In genomic region chr7:43544225-43544977, GRCm38 (mm10) we compare ENCODE assay signal across 12 mouse cellular contexts. TPM values are rescaled to one million over a fixed set of nuclear protein-coding genes. Genes with fewer than 3 reads are reported as not detected.
DNase-seq lines count a peak whose midpoint lies in the region; ATAC-seq and TF ChIP-seq lines count a peak whose summit lies in the region.
"Had no signal": no experiment of that assay in that cellular context is flagged by ENCODE, and none has a peak within 500 bp of the region (broad histone marks: within the 10 kb centered on the region; RNA-seq: fewer than 3 reads in every experiment).

Gene Cd33 (minus strand): TSS chr7:43544428.

- no peaks in the 10 kb centered on the region for H3K4me1 ChIP-seq in lung, postnatal 0 days (ENCODE audit: insufficient read depth, low read depth, low read length)
- no peaks in the 10 kb centered on the region for H3K4me1 ChIP-seq in hindbrain, embryonic 11.5 days (replicated peaks; ENCODE audit: control insufficient read depth, insufficient read depth, low read length)
- H3K4me1 ChIP-seq: forebrain, embryonic 15.5 days had no signal

- H3K36me3 ChIP-seq in lung, postnatal 0 days (ENCODE audit: insufficient read depth, low read length), result no peaks in the 10 kb centered on the region
- no peaks in the 10 kb centered on the region for H3K36me3 ChIP-seq in hindbrain, embryonic 11.5 days (ENCODE audit: control insufficient read depth, insufficient read depth, low read length)
- H3K36me3 ChIP-seq: forebrain, embryonic 15.5 days had no signal

- H3K4me2 ChIP-seq in lung, postnatal 0 days (replicated peaks; ENCODE audit: low read depth, low read length), result no peak within 1 kb of the TSS
- H3K4me2 ChIP-seq in hindbrain, embryonic 11.5 days (replicated peaks; ENCODE audit: low read depth, low read length), result no peak within 1 kb of the TSS
- H3K4me2 ChIP-seq: forebrain, embryonic 15.5 days had no signal

- peak; percentile 42 for DNase-seq in layer of hippocampus, adult 11-12 months (ENCODE audit: low spot score)
- DNase-seq in layer of hippocampus, postnatal 10 days (ENCODE audit: low spot score in 2 of 2), result no peak
- peak; percentile 35 to 39 for DNase-seq in spleen, postnatal 36 days (ENCODE audit: low spot score in 2 of 2)
- no peak for DNase-seq in spleen, adult 18-20 months
- peak; percentile 49 for DNase-seq in lung, postnatal 0 days (ENCODE audit: low spot score)
- no peak for DNase-seq in cerebellum, postnatal 14 days
- no peak for DNase-seq in hindbrain, embryonic 11.5 days (ENCODE audit: low spot score)
- DNase-seq in cerebellum, postnatal 4 days (ENCODE audit: low spot score in 2 of 2), result no peak
- DNase-seq: cerebellum, postnatal 10 days; gastrocnemius, postnatal 25 days had no signal

- WGBS in lung, postnatal 0 days, result 69% methylated on average over 7 of the region's 7 CpGs
- 87% methylated on average over 7 of the region's 7 CpGs for WGBS in hindbrain, embryonic 11.5 days

- H3K4me3 ChIP-seq in lung, postnatal 0 days (ENCODE audit: low read depth, low read length), result no peak within 1 kb of the TSS
- H3K4me3 ChIP-seq in hindbrain, embryonic 11.5 days (ENCODE audit: low read depth, low read length), result no peak within 1 kb of the TSS
- H3K4me3 ChIP-seq: forebrain, embryonic 15.5 days had no signal

- TF ChIP-seq CTCF in lung, postnatal 0 days (IDR thresholded peaks at IDR 0.05), result no peak

- H3K27me3 ChIP-seq in lung, postnatal 0 days (replicated peaks; ENCODE audit: insufficient read depth, low read length), result no peaks in the 10 kb centered on the region
- H3K27me3 ChIP-seq in hindbrain, embryonic 11.5 days (ENCODE audit: control insufficient read depth, insufficient read depth, low read length), result no peaks in the 10 kb centered on the region
- H3K27me3 ChIP-seq: forebrain, embryonic 15.5 days had no signal

- TF ChIP-seq EP300 in lung, postnatal 0 days (IDR thresholded peaks at IDR 0.05), result no peak

- H3K9ac ChIP-seq in lung, postnatal 0 days (replicated peaks; ENCODE audit: low read depth), result no peak within 1 kb of the TSS
- H3K9ac ChIP-seq in hindbrain, embryonic 11.5 days (ENCODE audit: low read depth, low read length), result no peak within 1 kb of the TSS
- H3K9ac ChIP-seq: forebrain, embryonic 15.5 days had no signal

- H3K9me3 ChIP-seq in lung, postnatal 0 days (ENCODE audit: low read length), result no peaks in the 10 kb centered on the region
- no peaks in the 10 kb centered on the region for H3K9me3 ChIP-seq in hindbrain, embryonic 11.5 days (ENCODE audit: control insufficient read depth, low read length)
- H3K9me3 ChIP-seq: forebrain, embryonic 15.5 days had no signal

- no peak; the same call in 1 of the 2 replicates for ATAC-seq in lung, postnatal 0 days
- ATAC-seq in hindbrain, embryonic 11.5 days (ENCODE audit: low FRiP score), result no peak
- ATAC-seq: activated CD4-positive, CD25-positive, alpha-beta regulatory T cell, adult 4 months; forebrain, embryonic 15.5 days had no signal

- no peak within 1 kb of the TSS for H3K27ac ChIP-seq in lung, postnatal 0 days (ENCODE audit: low read length)
- no peak within 1 kb of the TSS for H3K27ac ChIP-seq in hindbrain, embryonic 11.5 days (ENCODE audit: low read depth, low read length)
- H3K27ac ChIP-seq: forebrain, embryonic 15.5 days had no signal

RNA-seq across cellular contexts. Expression of gene Cd33, which starts in this region (rescaled TPM):
- 1 to 10 TPM; 5.5 to 8.4 TPM for total RNA-seq in layer of hippocampus, postnatal 10 days (2021)
- 5.0 and 6.2 TPM in 2 replicates for polyA plus RNA-seq in lung, postnatal 0 days (2015; fragmentation: Nextera tagmentation; extraction: Ambion mirVana)
- polyA plus RNA-seq in hindbrain, embryonic 11.5 days (2014; fragmentation: Nextera tagmentation; extraction: Ambion mirVana), result 1.2 and 1.8 TPM in 2 replicates
- polyA plus RNA-seq: activated CD4-positive, CD25-positive, alpha-beta regulatory T cell, adult 4 months had no signal

Comparison
In these comparisons a context has a peak if more than half of its experiments do, and no peak if none do; other contexts are left out.
1. DNase-seq: peak in layer of hippocampus, adult 11-12 months (single experiment), spleen, postnatal 36 days (2 of 2) and lung, postnatal 0 days (single experiment); none in layer of hippocampus, postnatal 10 days (0 of 2), spleen, adult 18-20 months (0 of 2), cerebellum, postnatal 14 days (0 of 2), hindbrain, embryonic 11.5 days (single experiment) and cerebellum, postnatal 4 days (0 of 2).